Mouse (Mus musculus): ENCODE data around the gene Clpsl2.

DNA sequence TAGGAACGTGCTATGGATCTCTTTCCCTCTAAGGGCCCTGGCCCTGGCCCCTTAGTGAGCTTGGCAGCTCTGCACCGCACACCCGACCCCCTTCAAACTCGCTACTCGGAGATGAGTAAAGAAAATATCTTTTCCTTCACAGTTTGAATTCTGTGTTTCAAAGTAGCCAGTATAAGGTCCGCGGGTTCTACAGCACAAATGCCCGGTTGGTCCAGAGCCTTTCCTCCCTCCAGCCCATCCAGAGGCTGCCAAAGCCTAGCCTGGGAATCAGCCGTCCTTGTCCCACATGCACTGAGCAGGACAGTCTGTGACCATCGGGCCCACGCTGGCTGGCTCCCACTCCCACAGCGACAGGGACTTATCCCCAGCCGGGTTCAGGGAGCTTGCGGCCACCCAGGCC, at the start of gene Clpsl2:
- TF ChIP-seq CTCF (IDR thresholded peaks at IDR 0.05; ENCODE audit: borderline replicate concordance, extremely low read depth, insufficient read depth, insufficient read length) (no peak), POLR2A (IDR thresholded peaks at IDR 0.05; ENCODE audit: borderline replicate concordance, extremely low read depth, insufficient read depth, insufficient read length, poor library complexity, severe bottlenecking) (no peak)
